Mouse (Mus musculus) CD8-positive naive resting alpha-beta T cell, adult 2 months (primary cell): ENCODE measurements around the gene Csnk1d.

Source experiments
- DNase-seq, 2 experiments: peaks; one replicate each; pipeline ENCODE4 v3.0.0; 2022; ENCODE audit warnings: low read depth in 2 of 2, low spot score in 2 of 2

Csnk1d gene

GRCm38 (mm10) chr11:120954936-120955335 is 36.2 kb downstream of the Csnk1d start:
- no peak for DNase-seq

DNA sequence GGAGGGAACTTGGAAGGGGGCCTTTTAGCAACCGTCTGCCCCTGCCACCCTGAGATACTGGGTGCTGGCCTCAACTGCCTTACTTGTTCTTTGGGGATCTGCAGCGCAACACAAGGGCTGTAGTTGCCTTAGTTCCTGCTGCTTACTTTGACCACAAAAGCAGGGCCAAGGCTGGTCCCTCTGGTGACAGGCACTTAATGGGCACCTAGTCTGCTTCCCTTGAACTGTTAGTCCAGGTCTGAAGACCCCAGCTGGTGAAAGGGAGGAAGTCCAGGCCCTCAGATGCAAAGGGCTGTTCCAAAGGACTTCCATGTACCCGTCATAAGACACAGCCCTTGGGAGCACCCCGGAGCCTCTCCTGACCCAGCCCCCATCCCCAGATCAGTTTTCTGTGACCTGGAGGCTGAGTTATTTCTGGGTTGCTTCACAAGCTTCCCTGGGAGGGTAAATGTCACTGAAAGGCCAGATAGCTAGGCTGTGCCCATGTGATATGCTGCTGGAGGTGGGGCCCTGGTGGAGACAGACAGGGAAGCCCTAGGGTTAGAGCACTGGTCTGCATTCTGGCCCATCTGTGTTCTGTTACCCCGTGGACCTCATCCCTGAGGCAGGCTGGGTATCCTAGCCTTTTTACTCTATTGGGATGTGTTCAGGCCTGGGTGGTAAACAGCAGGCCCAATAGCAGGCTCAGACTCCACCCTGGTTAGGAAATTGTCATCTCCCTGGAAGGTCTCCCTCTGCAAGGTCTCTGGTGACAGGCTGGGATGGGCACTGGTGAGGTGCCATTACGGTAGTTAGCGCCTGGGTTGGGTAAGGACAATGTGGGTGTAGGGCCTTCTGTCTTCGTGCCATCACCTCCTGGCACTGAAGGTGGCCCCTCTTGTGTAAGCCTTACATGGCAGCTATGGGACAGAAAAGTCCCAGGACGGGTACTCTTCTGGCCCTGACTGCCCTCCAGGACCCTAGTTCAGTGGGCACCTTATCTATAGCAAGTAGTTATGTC is 39.1 kb downstream of the Csnk1d start:
- no peak for DNase-seq

DNA sequence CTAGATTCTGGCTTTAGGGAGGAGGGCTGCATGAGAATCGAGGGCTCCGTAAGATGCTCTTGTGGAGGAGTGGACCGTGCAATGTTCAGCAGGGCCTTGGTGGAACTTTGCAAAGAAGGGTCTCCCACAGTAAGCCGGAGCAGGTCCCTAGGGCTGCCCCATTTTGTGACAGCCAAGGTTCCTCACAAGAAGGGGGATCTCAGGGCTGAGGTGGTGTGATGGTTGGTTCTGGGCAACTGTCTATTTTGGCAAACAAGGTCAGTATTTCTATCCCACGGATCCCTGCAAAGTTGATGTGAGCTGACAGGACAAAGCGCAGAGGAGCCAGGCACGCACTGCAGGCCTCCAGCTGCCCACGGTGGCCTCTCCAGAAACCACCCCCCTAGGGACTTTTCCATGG is 39.9 kb downstream of the Csnk1d start:
- DNase-seq, result no peak

GRCm38 (mm10) chr11:120950281-120951202 is 40.6 kb downstream of the Csnk1d start:
- DNase-seq, result peak; percentile 20 to 37

- no peak for DNase-seq
Observed at GRCm38 (mm10) chr11:120949863-120950262, 41.3 kb downstream of the Csnk1d start.

DNA sequence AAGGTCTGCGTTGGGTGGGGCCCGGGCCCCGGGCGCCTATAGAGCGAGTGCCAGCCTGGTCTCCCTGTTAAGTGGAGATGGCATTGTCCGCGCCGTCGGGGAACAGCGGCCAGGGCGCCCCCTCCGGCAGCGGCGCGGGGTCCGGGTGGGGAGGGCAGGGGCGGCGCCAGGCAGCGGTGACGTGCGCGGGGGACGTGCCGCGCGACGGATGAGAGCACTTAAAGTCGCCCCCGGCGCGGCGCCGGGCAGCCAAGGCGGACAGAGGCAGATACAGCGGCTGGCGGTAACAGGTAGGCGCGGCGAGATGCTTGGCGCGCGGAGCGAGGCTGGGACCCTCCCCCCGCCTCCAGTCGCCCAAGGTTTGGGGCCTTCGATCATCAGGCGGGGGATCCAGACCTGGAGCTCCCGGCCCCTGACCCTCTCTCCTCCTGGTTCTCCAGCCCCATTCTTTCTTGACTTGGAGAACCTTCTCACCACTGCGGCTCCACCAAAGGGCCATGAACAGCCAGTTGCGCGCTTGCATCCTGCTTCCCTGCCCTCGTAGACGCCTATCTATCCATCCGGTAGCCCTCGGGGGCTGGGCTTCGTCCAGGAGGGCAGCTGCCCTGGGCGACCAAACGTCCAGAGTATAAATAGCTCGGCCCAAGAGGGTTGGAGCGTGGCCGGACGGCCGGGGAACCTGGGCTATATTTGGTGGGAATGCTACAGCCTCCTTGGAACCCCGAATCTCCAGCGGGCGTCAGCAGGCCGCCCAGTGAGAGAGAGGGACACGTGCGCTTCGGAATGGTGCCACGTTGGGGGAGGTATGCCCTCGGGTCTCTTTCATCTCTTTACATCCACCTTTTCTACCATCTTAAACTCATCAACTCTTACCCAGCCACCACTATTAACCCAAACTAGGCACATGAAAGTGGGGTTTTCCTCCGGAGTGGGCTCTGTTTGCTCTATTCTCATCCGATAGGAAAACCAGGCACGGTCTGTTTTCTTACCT is 42.0 kb downstream of the Csnk1d start:
- DNase-seq, result peak in 1 of 2 experiments; percentile 24

GRCm38 (mm10) chr11:120948328-120948727 is 42.8 kb downstream of the Csnk1d start, which contains the start of gene Slc16a3:
Gene Slc16a3 (plus strand): TSS chr11:120948480.
- peak in 1 of 2 experiments; percentile 15 for DNase-seq

GRCm38 (mm10) chr11:120945926-120946325 is 45.2 kb downstream of the Csnk1d start:
- DNase-seq, result no peak

GRCm38 (mm10) chr11:120945266-120945665 is 45.9 kb downstream of the Csnk1d start:
- no peak for DNase-seq

- no peak for DNase-seq
Observed at GRCm38 (mm10) chr11:120940959-120941358, 50.2 kb downstream of the Csnk1d start.

DNA sequence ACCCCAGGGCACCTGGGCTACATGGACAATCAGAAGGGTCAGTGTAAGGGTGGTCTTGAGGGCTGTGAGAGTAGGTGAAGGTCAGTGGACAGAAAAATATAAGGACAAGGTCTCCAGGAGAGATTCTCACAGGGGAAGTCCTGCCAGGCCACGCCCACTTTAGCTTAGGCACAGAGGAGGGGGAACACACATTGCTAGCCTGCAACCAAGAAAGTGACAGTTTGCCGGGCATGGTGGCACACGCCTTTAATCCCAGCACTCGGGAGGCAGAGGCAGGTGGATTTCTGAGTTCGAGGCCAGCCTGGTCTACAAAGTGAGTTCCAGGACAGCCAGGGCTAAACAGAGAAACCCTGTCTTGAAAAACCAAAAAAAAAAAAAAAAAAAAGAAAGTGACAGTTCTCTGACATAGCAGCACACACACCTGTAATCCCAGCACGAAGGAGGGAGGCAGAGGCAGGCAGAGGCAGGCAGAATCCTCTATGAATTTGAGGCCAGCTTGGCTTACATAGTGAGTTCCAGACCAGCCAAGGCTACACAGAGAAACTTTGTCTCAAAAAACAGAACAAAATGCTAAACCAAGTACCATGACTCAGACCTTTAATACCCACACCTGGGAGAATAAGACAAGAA is 51.3 kb downstream of the Csnk1d start:
- no peak for DNase-seq

DNA sequence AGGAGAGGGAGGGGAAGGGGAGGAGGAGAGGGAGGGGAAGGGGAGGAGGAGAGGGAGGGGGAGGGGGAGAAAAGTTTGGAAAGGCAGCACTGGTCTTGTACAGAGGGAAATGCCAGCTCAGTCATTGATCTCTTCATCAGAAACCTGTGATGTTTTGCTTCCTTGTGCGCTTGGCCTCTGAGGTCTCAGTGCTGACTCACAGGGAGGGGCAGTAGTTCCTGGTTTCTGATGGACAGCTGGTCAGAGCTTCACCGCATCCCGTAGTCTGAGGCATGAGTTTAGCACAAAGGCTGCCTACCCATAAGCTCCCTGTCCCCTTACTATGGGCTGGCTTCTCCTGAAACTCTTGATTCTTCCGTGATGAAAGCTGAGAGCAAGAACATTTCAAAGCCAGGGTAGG is 52.3 kb downstream of the Csnk1d start:
- no peak for DNase-seq

DNA sequence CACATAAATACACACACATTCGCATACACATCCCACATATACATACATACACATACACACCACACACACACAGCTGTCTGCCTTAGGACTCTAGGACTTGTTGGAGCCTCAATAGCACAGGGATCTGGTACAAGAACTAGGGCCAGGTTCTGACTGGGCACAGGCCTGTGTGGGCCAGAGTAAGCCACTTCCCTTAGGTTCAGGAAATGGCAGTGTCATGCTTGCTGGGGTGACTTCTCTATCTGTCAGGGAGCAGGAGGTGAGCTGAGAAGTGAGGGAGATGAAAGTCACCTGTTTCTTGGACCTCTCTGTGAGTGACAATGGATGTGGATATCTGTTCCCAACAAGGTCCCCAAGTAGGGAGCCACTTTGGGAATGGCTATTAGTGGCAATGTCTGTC is 53.2 kb downstream of the Csnk1d start:
- DNase-seq, result no peak

- DNase-seq, result peak; percentile 72 to 83
Observed at GRCm38 (mm10) chr11:120932564-120933398, 58.3 kb downstream of the Csnk1d start, which contains the start of gene Ccdc57. Gene Ccdc57 (minus strand): TSS chr11:120932872.

- DNase-seq, result no peak
Observed at GRCm38 (mm10) chr11:120931479-120931878, 59.7 kb downstream of the Csnk1d start.

- DNase-seq, result no peak
Observed at GRCm38 (mm10) chr11:120928468-120928867, 62.7 kb downstream of the Csnk1d start.

DNA sequence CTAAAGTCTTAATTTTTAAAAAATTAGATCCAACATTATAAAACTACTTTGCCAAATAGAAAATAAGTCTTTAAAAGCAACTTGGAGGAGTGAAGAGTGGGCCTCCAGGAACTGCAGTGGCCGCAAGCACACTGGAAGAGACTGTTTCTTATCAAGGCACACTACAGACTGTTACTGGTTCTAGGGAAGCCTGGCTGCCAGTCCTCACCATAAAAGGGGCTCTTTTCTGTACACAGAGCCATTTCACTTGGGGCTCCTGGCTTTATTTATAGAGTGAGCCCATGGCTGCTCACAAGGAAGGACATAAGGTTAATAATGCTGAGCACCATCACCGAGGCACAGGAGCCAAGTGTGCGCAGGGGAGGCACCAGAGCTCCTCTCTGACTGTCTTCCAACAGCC is 68.6 kb downstream of the Csnk1d start:
- no peak for DNase-seq

- no peak for DNase-seq
Observed at GRCm38 (mm10) chr11:120917756-120918155, 73.4 kb downstream of the Csnk1d start.

DNA sequence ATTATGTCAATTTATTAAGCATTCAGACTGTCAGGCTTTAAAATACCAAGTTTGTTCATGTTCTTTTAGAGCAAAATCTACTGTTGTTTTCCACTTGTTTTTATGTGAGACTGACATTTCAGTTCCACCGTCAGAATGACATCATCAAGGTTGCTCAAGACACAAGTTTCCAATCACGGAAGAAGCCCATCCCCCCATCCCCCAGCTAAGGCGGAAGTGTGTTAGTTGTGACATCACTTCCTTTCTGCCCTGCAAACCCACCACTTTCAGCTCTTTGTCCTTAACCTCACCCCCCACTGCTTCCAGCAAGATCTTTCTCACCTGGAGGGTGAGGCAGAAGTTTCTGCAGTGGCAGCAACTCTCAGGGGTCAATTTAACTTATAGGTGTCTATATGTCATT is 74.7 kb downstream of the Csnk1d start:
- DNase-seq, result peak; percentile 24 to 45
